In the genomic region with DNA sequence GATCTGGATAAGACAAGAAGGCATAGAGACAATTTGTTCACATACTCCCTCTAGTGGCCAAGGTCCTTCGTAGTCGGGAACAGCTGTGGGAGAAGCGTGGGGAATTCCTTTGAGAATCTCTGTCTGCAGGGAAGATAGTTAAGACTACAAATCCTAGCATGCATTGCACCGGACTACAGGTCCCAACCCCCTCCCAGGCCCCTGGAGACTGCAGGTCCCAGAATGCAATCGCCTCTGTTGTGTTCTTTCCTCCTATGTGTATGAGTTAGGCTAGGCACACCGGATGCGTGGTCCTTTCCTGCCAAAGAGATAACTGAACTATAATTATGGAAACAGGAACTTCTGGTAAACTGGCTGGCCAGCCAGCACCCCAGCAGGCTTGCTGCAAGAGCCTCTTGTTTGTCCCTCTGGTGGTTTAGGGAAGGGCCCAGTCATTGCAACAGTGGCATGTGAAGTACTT, we compare ENCODE assay signal across 8 mouse cellular contexts. TPM values are rescaled to one million over a fixed set of nuclear protein-coding genes. Genes with fewer than 3 reads are reported as not detected.
DNase-seq lines count a peak whose midpoint lies in the region; TF ChIP-seq lines count a peak whose summit lies in the region.

No protein-coding gene starts in this region.

- H3K4me1 ChIP-seq in cortical plate, adult 2 months (ENCODE audit: control insufficient read depth, insufficient read depth, low read length) = no peaks in the 10 kb centered on the region

- H3K4me3 ChIP-seq in cortical plate, adult 2 months (ENCODE audit: insufficient read depth, low read length) = no peak overlapping the region
- no peak overlapping the region for H3K4me3 ChIP-seq in left cerebral cortex, adult 2 months
- H3K4me3 ChIP-seq in macrophage (ENCODE audit: inconsistent target) = peak overlapping the region; percentile 83; the same call in 1 of the 2 replicates

- peak; percentile 82 for TF ChIP-seq CTCF in cortical plate, adult 2 months (IDR thresholded peaks at IDR 0.05; ENCODE audit: extremely low read depth, insufficient read depth, low read length)
- peak; percentile 76 for TF ChIP-seq CTCF in left cerebral cortex, adult 2 months (IDR thresholded peaks at IDR 0.05)

- peak overlapping the region; percentile 18; the same call in 1 of the 2 replicates for H3K27ac ChIP-seq in cortical plate, adult 2 months (ENCODE audit: insufficient read depth, low read length)
- peak overlapping the region; percentile 48; the same call in 1 of the 2 replicates for H3K27ac ChIP-seq in left cerebral cortex, adult 2 months
- H3K27ac ChIP-seq in macrophage = peak overlapping the region; percentile 88

- H3K36me3 ChIP-seq in macrophage (ENCODE audit: inconsistent target) = peaks cover 26% of the 10 kb centered on the region; the same call in 1 of the 2 replicates

- intact Hi-C loops in left cerebral cortex, adult 2 months (cut with DNase I) = loop anchor here (1.0 kb wide), 1 partner anchor 110 kb away; no protein-coding TSS in a partner anchor

- 0% methylated on average over 7 of the region's 7 CpGs for WGBS in macrophage (ENCODE audit: missing documents)

- peak; percentile 56; the same call in 1 of the 2 replicates for TF ChIP-seq POLR2A in cortical plate, adult 2 months (IDR thresholded peaks at IDR 0.05; ENCODE audit: extremely low read depth, insufficient read depth, low read length)

- H3K79me2 ChIP-seq in macrophage (ENCODE audit: inconsistent target) = peaks cover 44% of the 10 kb centered on the region

- DNase-seq in adrenal gland, adult 18-20 months (ENCODE audit: low spot score in 2 of 2) = peak; percentile 56 to 59
- peak; percentile 89 to 92 for DNase-seq in gastrocnemius, adult 8-10 months (ENCODE audit: low spot score in 2 of 2)
- peak; percentile 89 for DNase-seq in hindlimb bud, embryonic 11.5 days (ENCODE audit: extremely low spot score, low read depth, low spot score)
- peak; percentile 74 to 89 for DNase-seq in left cerebral cortex, adult 2 months (ENCODE audit: extremely low spot score in 1 of 2, low spot score in 2 of 2)
- DNase-seq in right cerebral cortex, adult 2 months (ENCODE audit: low spot score in 2 of 2) = peak; percentile 91
- DNase-seq in yolk sac, embryonic 10.5 days (ENCODE audit: low spot score) = peak; percentile 92

RNA-seq across cellular contexts. Expression of a gene that starts 2.8 kb away (rescaled TPM):
- 10 to 100 TPM; 36.3 to 38.9 TPM for total RNA-seq in adrenal gland, adult 18-20 months (2021)
- 2.7 and 3.1 TPM in 2 replicates for polyA plus RNA-seq in cortical plate, adult 2 months (2012; rRNA removed)
- 1 to 10 TPM; 1.7 to 3.0 (median 2.8) TPM for total RNA-seq in gastrocnemius, adult 8-10 months (2022)
- 1 to 10 TPM; 3.0 to 3.3 TPM for total RNA-seq in left cerebral cortex, adult 2 months (2021)
- 10 to 100 TPM in 19 of 26 experiments, 1 to 10 TPM in 7; 3.6 to 47.2 (median 18.3) TPM for total RNA-seq in macrophage (2018; cell fraction: chromatin; rRNA removed)
- 10 to 100 TPM; 19.9 to 51.8 (median 36.2) TPM for total RNA-seq in macrophage (2018; cell fraction: cytosol; rRNA removed)
- total RNA-seq in macrophage (2018; cell fraction: nucleus; rRNA removed) = 10 to 100 TPM; 15.7 to 89.8 (median 51.7) TPM
- polyA plus RNA-seq in macrophage (2018) = 21.8 to 51.0 TPM (median 46.5 TPM) in 3 replicates

RNA-seq across cellular contexts. Expression of a gene that starts 5.2 kb away (rescaled TPM):
- 10 to 100 TPM; 58.3 to 59.0 TPM for total RNA-seq in adrenal gland, adult 18-20 months (2021)
- polyA plus RNA-seq in cortical plate, adult 2 months (2012; rRNA removed) = 24.9 and 29.0 TPM in 2 replicates
- 10 to 100 TPM; 35.7 to 40.5 (median 38.2) TPM for total RNA-seq in gastrocnemius, adult 8-10 months (2022)
- 10 to 100 TPM; 15.3 to 19.3 TPM for total RNA-seq in left cerebral cortex, adult 2 months (2021)
- total RNA-seq in macrophage (2018; cell fraction: chromatin; rRNA removed) = 1 to 10 TPM in 21 of 26 experiments, under 1 TPM in 2, not detected in 3; 0.89 to 9.8 (median 5.7) TPM
- total RNA-seq in macrophage (2018; cell fraction: cytosol; rRNA removed) = 10 to 100 TPM in 17 of 26 experiments, 1 to 10 TPM in 9; 7.6 to 24.7 (median 13.3) TPM
- total RNA-seq in macrophage (2018; cell fraction: nucleus; rRNA removed) = 10 to 100 TPM in 6 of 26 experiments, 1 to 10 TPM in 20; 1.3 to 14.1 (median 6.9) TPM
- 10.2 to 18.1 TPM (median 14.4 TPM) in 3 replicates for polyA plus RNA-seq in macrophage (2018)

RNA-seq across cellular contexts. Expression of a gene that starts 8.4 kb away (rescaled TPM):
- 100 to 1,000 TPM; 219 to 254 TPM for total RNA-seq in adrenal gland, adult 18-20 months (2021)
- 150 and 171 TPM in 2 replicates for polyA plus RNA-seq in cortical plate, adult 2 months (2012; rRNA removed)
- total RNA-seq in gastrocnemius, adult 8-10 months (2022) = 100 to 1,000 TPM in 2 of 4 experiments, 10 to 100 TPM in 2; 96.6 to 117 (median 105) TPM
- 100 to 1,000 TPM in 1 of 2 experiments, 10 to 100 TPM in 1; 91.9 to 106 TPM for total RNA-seq in left cerebral cortex, adult 2 months (2021)
- total RNA-seq in macrophage (2018; cell fraction: chromatin; rRNA removed) = 10 to 100 TPM; 10.8 to 69.3 (median 29.8) TPM
- total RNA-seq in macrophage (2018; cell fraction: cytosol; rRNA removed) = 100 to 1,000 TPM; 102 to 241 (median 145) TPM
- 10 to 100 TPM; 16.1 to 73.4 (median 43.0) TPM for total RNA-seq in macrophage (2018; cell fraction: nucleus; rRNA removed)
- 186 to 192 TPM (median 190 TPM) in 3 replicates for polyA plus RNA-seq in macrophage (2018)

RNA-seq across cellular contexts. Expression of a gene that starts 27.5 kb away (rescaled TPM):
- total RNA-seq in adrenal gland, adult 18-20 months (2021) = 1 to 10 TPM; 8.3 TPM
- 15.7 and 17.0 TPM in 2 replicates for polyA plus RNA-seq in cortical plate, adult 2 months (2012; rRNA removed)
- total RNA-seq in gastrocnemius, adult 8-10 months (2022) = 1 to 10 TPM; 2.7 to 5.6 (median 3.2) TPM
- 10 to 100 TPM; 17.2 to 17.8 TPM for total RNA-seq in left cerebral cortex, adult 2 months (2021)
- total RNA-seq in macrophage (2018; cell fraction: chromatin; rRNA removed) = 10 to 100 TPM in 7 of 26 experiments, 1 to 10 TPM in 19; 1.2 to 15.8 (median 7.4) TPM
- total RNA-seq in macrophage (2018; cell fraction: cytosol; rRNA removed) = 1 to 10 TPM; 1.4 to 4.4 (median 2.7) TPM
- 10 to 100 TPM in 4 of 26 experiments, 1 to 10 TPM in 22; 1.4 to 17.3 (median 5.3) TPM for total RNA-seq in macrophage (2018; cell fraction: nucleus; rRNA removed)
- 2.1 to 3.5 TPM (median 2.3 TPM) in 3 replicates for polyA plus RNA-seq in macrophage (2018)

RNA-seq across cellular contexts. Expression of a gene that starts 29.4 kb away (rescaled TPM):
- 1 to 10 TPM; 1.0 to 1.9 TPM for total RNA-seq in adrenal gland, adult 18-20 months (2021)
- polyA plus RNA-seq in cortical plate, adult 2 months (2012; rRNA removed) = 25.2 and 26.3 TPM in 2 replicates
- total RNA-seq in gastrocnemius, adult 8-10 months (2022) = 1 to 10 TPM; 2.2 to 4.9 (median 3.3) TPM
- total RNA-seq in left cerebral cortex, adult 2 months (2021) = 10 to 100 TPM; 24.2 to 26.0 TPM
- total RNA-seq in macrophage (2018; cell fraction: chromatin; rRNA removed) = 1 to 10 TPM in 5 of 26 experiments, not detected in 21; 1.5 to 6.2 (median 3.6) TPM
- total RNA-seq in macrophage (2018; cell fraction: cytosol; rRNA removed) = 1 to 10 TPM in 1 of 26 experiments, under 1 TPM in 10, not detected in 15; 0.05 to 1.6 (median 0.09) TPM
- 1 to 10 TPM in 2 of 26 experiments, under 1 TPM in 2, not detected in 22; 0.60 to 2.1 (median 0.93) TPM for total RNA-seq in macrophage (2018; cell fraction: nucleus; rRNA removed)
- 0.17 TPM in 1 of 3 replicates, not detected in the others for polyA plus RNA-seq in macrophage (2018)

Comparison
In these comparisons a context has a peak if more than half of its experiments do, and no peak if none do; other contexts are left out.
1. H3K27ac ChIP-seq: peak in every context shown above with its lines; median percentile 88 in macrophage; 48 in left cerebral cortex, adult 2 months; 18 in cortical plate, adult 2 months.
2. RNA of a gene that starts 2.8 kb away (total RNA-seq): 36.3 to 38.9 TPM in adrenal gland, adult 18-20 months; 3.0 to 3.3 TPM in left cerebral cortex, adult 2 months and 1.7 to 3.0 TPM in gastrocnemius, adult 8-10 months; every median in the first group is over 4 times any median in the second.
3. Peak in every context shown above with its lines, with median percentiles within 50 percentile points of each other: DNase-seq.